Mouse (Mus musculus) forebrain, embryonic 11.5 days (tissue): Measurements from ENCODE around the gene Stard10. TPM values are rescaled to one million over a fixed set of nuclear protein-coding genes. Genes with fewer than 3 reads are reported as not detected.

Experiments used
- ATAC-seq: fragments of 200-750 bp; cut with Nextera tagmentation; replicated peaks from 2 replicates; pipeline ENCODE4 v1.8.0; 2017; ENCODE audit warnings: moderate TSS enrichment; ENCODE audit not compliant: low FRiP score
- DNase-seq: peaks from one replicate; pipeline ENCODE4 v3.0.0-alpha.2; 2017; ENCODE audit warnings: low spot score
- H3K27ac ChIP-seq: fragments of 300-500 bp; sonication (generic); 2 replicates; pipeline ENCODE4 v1.5.1; 2014; ENCODE audit warnings: low read depth, low read length
- H3K27me3 ChIP-seq: fragments of 300-500 bp; sonication (generic); 2 replicates; pipeline ENCODE4 v1.6.1; 2014; ENCODE audit warnings: mild to moderate bottlenecking, low read length, mixed read lengths; ENCODE audit not compliant: control insufficient read depth, insufficient read depth
- H3K36me3 ChIP-seq: fragments of 300-500 bp; sonication (generic); 2 replicates; pipeline ENCODE4 v1.6.1; 2014; ENCODE audit warnings: mild to moderate bottlenecking, low read length, moderate library complexity, mixed read lengths; ENCODE audit not compliant: control insufficient read depth, insufficient read depth
- H3K4me1 ChIP-seq: fragments of 300-500 bp; sonication (generic); replicated peaks from 2 replicates; pipeline ENCODE4 v1.6.1; 2014; ENCODE audit warnings: low read length, mixed read lengths; ENCODE audit not compliant: control insufficient read depth, insufficient read depth
- H3K4me2 ChIP-seq: fragments of 300-500 bp; sonication (generic); 2 replicates; pipeline ENCODE4 v1.6.1; 2014; ENCODE audit warnings: low read depth, mild to moderate bottlenecking, low read length, moderate library complexity, mixed read lengths; ENCODE audit not compliant: severe bottlenecking
- H3K4me3 ChIP-seq: fragments of 300-500 bp; sonication (generic); 2 replicates; pipeline ENCODE4 v1.5.1; 2014; ENCODE audit warnings: low read depth, low read length
- H3K9ac ChIP-seq: fragments of 300-500 bp; sonication (generic); 2 replicates; pipeline ENCODE4 v1.6.1; 2014; ENCODE audit warnings: low read length
- H3K9me3 ChIP-seq: fragments of 300-500 bp; sonication (generic); 2 replicates; pipeline ENCODE4 v1.6.1; 2016; ENCODE audit warnings: low read length, mixed read lengths; ENCODE audit not compliant: control insufficient read depth
- WGBS: fragments of 180-500 bp; shearing (Covaris S2); extraction: QIAGEN DNeasy Blood & Tissue Kit; methylation state at CpG from one replicate; pipeline ENCODE4 v1.1.7; 2014; 5-methylcytosine and 5-hydroxymethylcytosine counted together
- polyA plus RNA-seq: library from polyadenylated mRNA; unstranded; fragments of >200 nt; fragmentation: Nextera tagmentation; extraction: Ambion mirVana; gene quantifications from 2 replicates; pipeline ENCODE4 v1.2.1, GENCODE M21; 2014

Gene Stard10
- polyA plus RNA-seq, 1 experiment from 2014 or later: 6.3 TPM

GRCm38 (mm10) chr7:101288436-101288835 lies 28.4 kb upstream of the Stard10 start:
- 38% methylated on average over 4 of the region's 4 CpGs for WGBS
- ATAC-seq (no peak), DNase-seq (peak; percentile 78)
- no peaks in the 10 kb centered on the region for H3K4me1 ChIP-seq
- no peak overlapping the region for H3K4me2 ChIP-seq
- H3K36me3 ChIP-seq: peaks cover under 1% of the 10 kb centered on the region; the same call in 1 of the 2 replicates
- H3K4me3 ChIP-seq: no peak overlapping the region
- H3K27me3 ChIP-seq: no peaks in the 10 kb centered on the region
- no peaks in the 10 kb centered on the region for H3K9me3 ChIP-seq
- H3K27ac ChIP-seq: no peak overlapping the region
- H3K9ac ChIP-seq: no peak overlapping the region

DNA sequence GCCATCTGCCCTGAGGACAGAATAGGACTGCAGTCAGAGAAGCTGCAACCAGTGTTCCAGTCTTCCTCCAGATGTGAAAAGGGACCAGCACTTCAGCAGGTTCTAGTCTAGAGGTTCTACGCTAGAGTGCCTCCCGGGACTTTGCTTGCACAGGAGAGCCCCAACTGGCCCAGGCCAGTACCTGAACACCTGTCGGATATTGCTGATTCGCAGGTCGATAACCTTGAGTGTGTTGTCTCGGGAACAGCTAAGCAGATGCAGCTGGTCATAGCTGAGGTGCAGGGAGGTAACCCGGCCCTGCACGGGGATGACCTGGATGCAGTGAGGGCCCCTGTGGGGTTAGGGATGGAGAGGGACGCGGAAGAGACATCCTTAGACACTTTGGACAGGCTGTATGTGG lies 26.5 kb upstream of the Stard10 start:
- H3K27ac ChIP-seq: no peak overlapping the region
- no peak for ATAC-seq
- WGBS: 88% methylated on average over 10 of the region's 10 CpGs
- DNase-seq: no peak
- H3K9ac ChIP-seq: no peak overlapping the region
- H3K4me3 ChIP-seq: no peak overlapping the region
- H3K4me1 ChIP-seq: no peaks in the 10 kb centered on the region
- no peaks in the 10 kb centered on the region for H3K27me3 ChIP-seq
- no peaks in the 10 kb centered on the region; the same call in 1 of the 2 replicates for H3K36me3 ChIP-seq
- H3K4me2 ChIP-seq: no peak overlapping the region
- no peaks in the 10 kb centered on the region for H3K9me3 ChIP-seq

DNA sequence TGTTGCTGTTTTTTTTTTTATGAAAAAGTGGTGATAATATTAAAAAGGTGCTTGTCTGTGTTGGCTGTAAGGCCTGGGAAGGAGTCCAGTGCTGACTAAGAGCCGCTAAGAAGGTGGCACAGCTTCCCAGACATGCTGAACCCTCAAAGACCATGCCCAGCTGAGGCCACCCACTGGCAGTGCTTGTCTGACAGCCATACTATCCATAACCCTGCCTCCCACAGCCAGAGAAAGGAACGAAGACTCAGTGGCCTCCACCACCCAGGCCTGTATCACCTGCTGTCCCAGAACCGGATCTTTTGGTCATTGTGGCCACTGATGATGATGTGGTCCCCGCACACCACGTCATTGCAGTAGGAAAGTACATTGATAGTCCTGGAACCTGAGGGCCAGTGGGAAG lies 25.7 kb upstream of the Stard10 start:
- ATAC-seq (no peak), DNase-seq (no peak)
- Histone ChIP-seq H3K4me1 (0 out of 2 replicates have a peak, but pooled peaks cover under 1% of the 10 kb centered on the region), H3K36me3 (no peaks in the 10 kb centered on the region; the same call in 1 of the 2 replicates), H3K27ac (no peak overlapping the region), H3K4me3 (no peak overlapping the region), H3K9ac (no peak overlapping the region), H3K9me3 (no peaks in the 10 kb centered on the region), H3K4me2 (no peak overlapping the region), H3K27me3 (no peaks in the 10 kb centered on the region)
- 84% methylated on average over 5 of the region's 5 CpGs for WGBS

DNA sequence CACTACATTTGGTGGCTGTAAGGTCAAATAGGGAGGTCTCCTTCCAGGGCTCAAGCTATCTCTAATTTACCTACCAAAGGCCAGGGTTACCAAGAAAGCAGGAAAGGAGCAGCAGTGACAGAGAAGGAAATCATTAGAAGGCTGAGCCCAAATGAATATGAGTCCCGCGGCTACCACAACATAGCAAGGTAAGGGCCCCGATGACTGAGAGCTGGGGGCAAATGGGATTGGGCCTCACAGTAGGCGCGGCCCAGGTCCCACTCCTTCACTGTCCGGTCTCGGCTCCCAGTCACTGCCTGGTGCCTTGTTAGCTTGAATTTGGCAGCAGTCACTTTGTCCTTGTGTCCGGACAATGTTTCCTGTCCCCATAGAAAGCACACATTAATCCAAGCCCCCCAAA lies 25.2 kb upstream of the Stard10 start:
- H3K36me3 ChIP-seq: no peaks in the 10 kb centered on the region; the same call in 1 of the 2 replicates
- H3K9ac ChIP-seq: no peak overlapping the region
- ATAC-seq: no peak
- DNase-seq: no peak
- no peak overlapping the region for H3K4me2 ChIP-seq
- H3K9me3 ChIP-seq: no peaks in the 10 kb centered on the region
- no peak overlapping the region for H3K4me3 ChIP-seq
- no peak overlapping the region for H3K27ac ChIP-seq
- peaks cover 2% of the 10 kb centered on the region; the same call in 1 of the 2 replicates for H3K4me1 ChIP-seq
- 92% methylated on average over 8 of the region's 8 CpGs for WGBS
- H3K27me3 ChIP-seq: no peaks in the 10 kb centered on the region

- no peaks in the 10 kb centered on the region for H3K27me3 ChIP-seq
- H3K4me2 ChIP-seq: no peak overlapping the region
- WGBS: 82% methylated on average over 3 of the region's 4 CpGs
- no peak overlapping the region for H3K9ac ChIP-seq
- H3K4me3 ChIP-seq: no peak overlapping the region
- no peaks in the 10 kb centered on the region for H3K36me3 ChIP-seq
- H3K4me1 ChIP-seq: peaks cover 5% of the 10 kb centered on the region
- no peak for ATAC-seq
- H3K27ac ChIP-seq: no peak overlapping the region
- DNase-seq: no peak
- H3K9me3 ChIP-seq: no peaks in the 10 kb centered on the region
These were observed 24.8 kb upstream of the Stard10 start for GRCm38 (mm10) chr7:101292086-101292485.

GRCm38 (mm10) chr7:101292696-101293095 lies 24.2 kb upstream of the Stard10 start:
- H3K27ac ChIP-seq: no peak overlapping the region
- no peak overlapping the region for H3K4me2 ChIP-seq
- DNase-seq (no peak), ATAC-seq (no peak)
- no peaks in the 10 kb centered on the region for H3K9me3 ChIP-seq
- peaks cover 6% of the 10 kb centered on the region for H3K4me1 ChIP-seq
- peaks cover 4% of the 10 kb centered on the region for H3K27me3 ChIP-seq
- WGBS: 92% methylated on average over 1 of the region's 1 CpGs
- no peaks in the 10 kb centered on the region for H3K36me3 ChIP-seq
- no peak overlapping the region for H3K9ac ChIP-seq
- no peak overlapping the region for H3K4me3 ChIP-seq

- no peaks in the 10 kb centered on the region for H3K9me3 ChIP-seq
- 64% methylated on average over 4 of the region's 4 CpGs for WGBS
- no peak for DNase-seq
- H3K4me3 ChIP-seq: no peak overlapping the region
- peaks cover 9% of the 10 kb centered on the region for H3K27me3 ChIP-seq
- peaks cover 6% of the 10 kb centered on the region for H3K4me1 ChIP-seq
- H3K4me2 ChIP-seq: no peak overlapping the region
- H3K36me3 ChIP-seq: no peaks in the 10 kb centered on the region
- no peak overlapping the region for H3K9ac ChIP-seq
- ATAC-seq: no peak
- no peak overlapping the region for H3K27ac ChIP-seq
These were observed 23.7 kb upstream of the Stard10 start for GRCm38 (mm10) chr7:101293138-101293537.

GRCm38 (mm10) chr7:101293611-101294010 lies 23.3 kb upstream of the Stard10 start:
- H3K4me1 ChIP-seq: peaks cover 6% of the 10 kb centered on the region
- H3K9ac ChIP-seq: no peak overlapping the region
- no peaks in the 10 kb centered on the region for H3K36me3 ChIP-seq
- H3K27me3 ChIP-seq: peaks cover 9% of the 10 kb centered on the region
- no peak overlapping the region for H3K27ac ChIP-seq
- no peak overlapping the region for H3K4me3 ChIP-seq
- no peak overlapping the region for H3K4me2 ChIP-seq
- H3K9me3 ChIP-seq: no peaks in the 10 kb centered on the region
- WGBS: 47% methylated on average over 4 of the region's 4 CpGs
- DNase-seq (no peak), ATAC-seq (no peak)

GRCm38 (mm10) chr7:101295438-101295837 lies 21.4 kb upstream of the Stard10 start:
- WGBS: 71% methylated on average over 1 of the region's 1 CpGs
- Histone ChIP-seq H3K36me3 (no peaks in the 10 kb centered on the region), H3K27me3 (peaks cover 9% of the 10 kb centered on the region), H3K27ac (no peak overlapping the region), H3K4me3 (no peak overlapping the region), H3K4me1 (peaks cover 6% of the 10 kb centered on the region), H3K9ac (no peak overlapping the region), H3K4me2 (no peak overlapping the region), H3K9me3 (no peaks in the 10 kb centered on the region)
- DNase-seq: no peak
- no peak for ATAC-seq
